Mouse (Mus musculus) hindbrain, embryonic 10.5 days (tissue): ENCODE results near the gene Ovca2. TPM values are rescaled to one million over a fixed set of nuclear protein-coding genes. Genes with fewer than 3 reads are reported as not detected.
A peak's percentile ranks its signal among the peaks of the same experiment; 100 is the strongest.

Source experiments
- DNase-seq: peaks from one replicate; pipeline ENCODE4 v3.0.0-alpha.2; 2017; ENCODE audit warnings: low spot score
- H3K27ac ChIP-seq: fragments of 300-500 bp; sonication (generic); 2 replicates; pipeline ENCODE4 v1.5.1; 2016; ENCODE audit warnings: mild to moderate bottlenecking, moderate library complexity
- H3K27me3 ChIP-seq: fragments of 300-500 bp; sonication (generic); 2 replicates; pipeline ENCODE4 v1.6.1; 2016; ENCODE audit warnings: mild to moderate bottlenecking; ENCODE audit not compliant: poor library complexity, insufficient read depth, severe bottlenecking
- H3K36me3 ChIP-seq: fragments of 300-500 bp; sonication (generic); 2 replicates; pipeline ENCODE4 v1.6.1; 2016; ENCODE audit warnings: mild to moderate bottlenecking, moderate library complexity
- H3K4me1 ChIP-seq: fragments of 300-500 bp; sonication (generic); replicated peaks from 2 replicates; pipeline ENCODE4 v1.6.1; 2016; ENCODE audit warnings: mild to moderate bottlenecking
- H3K4me3 ChIP-seq: fragments of 300-500 bp; sonication (generic); 2 replicates; pipeline ENCODE4 v1.5.1; 2016; ENCODE audit warnings: mild to moderate bottlenecking, moderate library complexity
- H3K9me3 ChIP-seq: fragments of 300-500 bp; sonication (generic); 2 replicates; pipeline ENCODE4 v1.6.1; 2016; ENCODE audit warnings: mild to moderate bottlenecking, moderate library complexity
- WGBS: fragments of 180-500 bp; shearing (Covaris S2); methylation state at CpG from one replicate; pipeline ENCODE4 v1.1.7; 2016; 5-methylcytosine and 5-hydroxymethylcytosine counted together
- polyA plus RNA-seq: library from polyadenylated mRNA; unstranded; fragments of >200 nt; fragmentation: Nextera tagmentation; extraction: Ambion mirVana; gene quantifications from 2 replicates; pipeline ENCODE4 v1.2.1, GENCODE M21; 2016

The Ovca2 gene
- polyA plus RNA-seq, 1 experiment from 2014 or later, result 27.6 TPM

GRCm38 (mm10) chr11:75164750-75165149 lies 13.9 kb downstream of the Ovca2 start:
- WGBS, result 13% methylated on average over 15 of the region's 15 CpGs
- H3K4me1 ChIP-seq, result peaks cover 53% of the 10 kb centered on the region

GRCm38 (mm10) chr11:75164051-75164450 lies 14.6 kb downstream of the Ovca2 start:
- Histone ChIP-seq H3K9me3 (no peaks in the 10 kb centered on the region), H3K27me3 (peaks cover 68% of the 10 kb centered on the region), H3K27ac (no peak overlapping the region), H3K4me1 (peaks cover 47% of the 10 kb centered on the region), H3K36me3 (peaks cover 50% of the 10 kb centered on the region), H3K4me3 (no peak overlapping the region)
- 72% methylated on average over 2 of the region's 2 CpGs for WGBS
- no peak for DNase-seq

More at GRCm38 (mm10) chr11:75164750-75165149, 13.9 kb downstream of the Ovca2 start:
- Histone ChIP-seq H3K27me3 (peaks cover 75% of the 10 kb centered on the region), H3K36me3 (peaks cover 43% of the 10 kb centered on the region), H3K27ac (no peak overlapping the region), H3K4me3 (no peak overlapping the region), H3K9me3 (no peaks in the 10 kb centered on the region)
- no peak for DNase-seq

- peaks cover 57% of the 10 kb centered on the region for H3K36me3 ChIP-seq
Observed at GRCm38 (mm10) chr11:75163379-75163778, 15.3 kb downstream of the Ovca2 start.

GRCm38 (mm10) chr11:75162591-75163080 lies 16.0 kb downstream of the Ovca2 start:
- Histone ChIP-seq H3K9me3 (no peaks in the 10 kb centered on the region), H3K36me3 (peaks cover 64% of the 10 kb centered on the region), H3K4me1 (peaks cover 43% of the 10 kb centered on the region), H3K27ac (no peak overlapping the region), H3K27me3 (peaks cover 54% of the 10 kb centered on the region), H3K4me3 (no peak overlapping the region)
- WGBS, result 93% methylated on average over 12 of the region's 12 CpGs
- no peak for DNase-seq

More at GRCm38 (mm10) chr11:75163379-75163778, 15.3 kb downstream of the Ovca2 start:
- peaks cover 43% of the 10 kb centered on the region for H3K4me1 ChIP-seq
- 92% methylated on average over 6 of the region's 6 CpGs for WGBS
- H3K27me3 ChIP-seq, result peaks cover 62% of the 10 kb centered on the region
- DNase-seq, result no peak
- H3K27ac ChIP-seq, result no peak overlapping the region
- no peak overlapping the region for H3K4me3 ChIP-seq
- no peaks in the 10 kb centered on the region for H3K9me3 ChIP-seq

GRCm38 (mm10) chr11:75161417-75162008 lies 17.1 kb downstream of the Ovca2 start:
- 83% methylated on average over 4 of the region's 4 CpGs for WGBS
- Histone ChIP-seq H3K4me3 (no peak overlapping the region), H3K27ac (no peak overlapping the region), H3K27me3 (peaks cover 43% of the 10 kb centered on the region), H3K9me3 (no peaks in the 10 kb centered on the region), H3K36me3 (peaks cover 75% of the 10 kb centered on the region), H3K4me1 (peaks cover 43% of the 10 kb centered on the region)
- no peak for DNase-seq

GRCm38 (mm10) chr11:75160954-75161353 lies 17.7 kb downstream of the Ovca2 start:
- WGBS, result 92% methylated on average over 7 of the region's 7 CpGs
- Histone ChIP-seq H3K4me1 (peaks cover 43% of the 10 kb centered on the region), H3K36me3 (peaks cover 80% of the 10 kb centered on the region), H3K9me3 (no peaks in the 10 kb centered on the region), H3K4me3 (no peak overlapping the region), H3K27ac (no peak overlapping the region), H3K27me3 (peaks cover 37% of the 10 kb centered on the region)
- no peak for DNase-seq

GRCm38 (mm10) chr11:75159564-75159963 lies 19.1 kb downstream of the Ovca2 start:
- H3K4me1 ChIP-seq, result peaks cover 31% of the 10 kb centered on the region
- no peaks in the 10 kb centered on the region for H3K9me3 ChIP-seq
- WGBS, result 59% methylated on average over 2 of the region's 2 CpGs
- no peak overlapping the region for H3K4me3 ChIP-seq
- H3K27me3 ChIP-seq, result peaks cover 24% of the 10 kb centered on the region
- H3K36me3 ChIP-seq, result peaks cover 82% of the 10 kb centered on the region
- no peak overlapping the region for H3K27ac ChIP-seq
- no peak for DNase-seq

- H3K4me1 ChIP-seq, result peaks cover 31% of the 10 kb centered on the region
- no peaks in the 10 kb centered on the region for H3K9me3 ChIP-seq
- H3K4me3 ChIP-seq, result no peak overlapping the region
- peaks cover 74% of the 10 kb centered on the region for H3K36me3 ChIP-seq
- WGBS, result 91% methylated on average over 14 of the region's 14 CpGs
- peaks cover 12% of the 10 kb centered on the region for H3K27me3 ChIP-seq
- no peak for DNase-seq
- no peak overlapping the region for H3K27ac ChIP-seq
Observed at GRCm38 (mm10) chr11:75158432-75158831, 20.2 kb downstream of the Ovca2 start.

- no peak for DNase-seq
- Histone ChIP-seq H3K4me1 (peaks cover 27% of the 10 kb centered on the region), H3K4me3 (no peak overlapping the region), H3K9me3 (no peaks in the 10 kb centered on the region), H3K27ac (no peak overlapping the region), H3K27me3 (peaks cover 7% of the 10 kb centered on the region), H3K36me3 (peaks cover 74% of the 10 kb centered on the region)
- WGBS, result 44% methylated on average over 2 of the region's 2 CpGs
Observed at GRCm38 (mm10) chr11:75157901-75158300, 20.7 kb downstream of the Ovca2 start.

- no peak for DNase-seq
- peaks cover 27% of the 10 kb centered on the region for H3K4me1 ChIP-seq
- H3K36me3 ChIP-seq, result peaks cover 70% of the 10 kb centered on the region
- no peak overlapping the region for H3K4me3 ChIP-seq
- H3K27me3 ChIP-seq, result no peaks in the 10 kb centered on the region
- 0 out of 2 replicates have a peak overlapping the region, but pooled peaks have one; percentile 12 for H3K27ac ChIP-seq
- 62% methylated on average over 4 of the region's 4 CpGs for WGBS
- no peaks in the 10 kb centered on the region for H3K9me3 ChIP-seq
Observed at GRCm38 (mm10) chr11:75157037-75157436, 21.6 kb downstream of the Ovca2 start.

GRCm38 (mm10) chr11:75156416-75156815 lies 22.2 kb downstream of the Ovca2 start:
- no peak overlapping the region for H3K27ac ChIP-seq
- WGBS, result 82% methylated on average over 5 of the region's 5 CpGs
- H3K9me3 ChIP-seq, result no peaks in the 10 kb centered on the region

GRCm38 (mm10) chr11:75155985-75156384 lies 22.6 kb downstream of the Ovca2 start:
- H3K27me3 ChIP-seq, result no peaks in the 10 kb centered on the region
- peaks cover 63% of the 10 kb centered on the region for H3K36me3 ChIP-seq
- no peak for DNase-seq
- 70% methylated on average over 6 of the region's 6 CpGs for WGBS
- H3K4me1 ChIP-seq, result peaks cover 27% of the 10 kb centered on the region
- peak overlapping the region; percentile 35; the same call in 1 of the 2 replicates for H3K27ac ChIP-seq
- no peak overlapping the region for H3K4me3 ChIP-seq
- no peaks in the 10 kb centered on the region for H3K9me3 ChIP-seq

More at GRCm38 (mm10) chr11:75156416-75156815, 22.2 kb downstream of the Ovca2 start:
- H3K4me1 ChIP-seq, result peaks cover 27% of the 10 kb centered on the region
- no peak for DNase-seq
- peaks cover 65% of the 10 kb centered on the region for H3K36me3 ChIP-seq
- no peaks in the 10 kb centered on the region for H3K27me3 ChIP-seq
- no peak overlapping the region for H3K4me3 ChIP-seq

GRCm38 (mm10) chr11:75154053-75154585 lies 24.5 kb downstream of the Ovca2 start:
- WGBS, result 78% methylated on average over 6 of the region's 6 CpGs
- Histone ChIP-seq H3K4me3 (no peak overlapping the region), H3K27me3 (no peaks in the 10 kb centered on the region), H3K4me1 (peaks cover 27% of the 10 kb centered on the region), H3K36me3 (peaks cover 63% of the 10 kb centered on the region), H3K27ac (no peak overlapping the region), H3K9me3 (no peaks in the 10 kb centered on the region)
- no peak for DNase-seq
